Mouse (Mus musculus): ENCODE measurements around the gene Rslcan18.
A peak's percentile ranks its signal among the peaks of the same experiment; 100 is the strongest.
"Not testable (repeated sequence)": the region's sequence is repeated elsewhere in the genome, so short reads cannot be mapped to it uniquely, and the experiment has no call there.

Gene Rslcan18

DNA sequence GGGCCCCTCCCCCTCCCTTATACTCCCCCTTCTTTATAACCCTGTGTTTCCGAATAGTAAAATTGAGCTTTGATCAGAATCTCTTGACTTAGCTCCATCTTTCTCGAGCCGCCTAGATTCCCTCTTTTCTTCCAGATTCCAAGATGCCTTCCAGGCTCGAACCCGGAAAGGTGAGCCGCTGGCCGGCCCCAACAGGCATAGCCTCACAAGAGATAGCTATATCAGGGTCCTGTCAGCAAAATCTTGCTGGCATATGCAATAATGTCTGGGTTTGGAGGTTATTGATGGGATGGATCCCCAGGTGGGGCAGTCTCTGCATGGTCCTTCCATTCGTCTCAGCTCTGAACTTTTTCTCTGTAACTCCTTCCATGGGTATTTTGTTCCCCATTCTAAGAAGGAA, at the start of gene Rslcan18:
Gene Rslcan18 (minus strand): TSS at position 101 of the 400 bp plus-strand sequence.
- DNase-seq (ENCODE audit: low read depth, low spot score): not testable (repeated sequence)

GRCm38 (mm10) chr13:67128038-67128721, 12.1 kb upstream of the Rslcan18 start:
- peak; percentile 88 for DNase-seq (ENCODE audit: low read depth, low spot score)

GRCm38 (mm10) chr13:67127507-67127906, 11.4 kb upstream of the Rslcan18 start:
- DNase-seq (ENCODE audit: low read depth, low spot score): not testable (repeated sequence)

GRCm38 (mm10) chr13:67124460-67124859, 8.4 kb upstream of the Rslcan18 start:
- no peak for DNase-seq (ENCODE audit: low read depth, low spot score)

DNA sequence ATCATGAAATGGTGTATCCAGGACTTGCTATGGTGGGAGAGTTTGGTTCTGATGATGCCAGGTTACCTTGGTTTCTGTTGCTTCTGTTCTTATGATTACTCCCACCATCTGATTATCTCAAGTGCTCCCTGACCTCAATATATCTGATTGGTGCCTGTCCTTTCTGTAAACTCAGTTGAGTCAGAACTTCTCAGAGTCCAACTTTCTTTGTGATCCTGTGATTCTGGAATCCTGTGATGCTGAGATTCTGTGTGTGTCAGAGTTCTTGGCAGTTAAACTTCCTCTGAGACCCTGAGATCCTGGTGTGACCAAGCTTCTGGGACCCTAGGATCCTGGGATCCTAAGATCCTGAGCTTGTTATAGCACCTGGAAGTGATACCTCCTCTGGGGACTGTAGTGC, 5.3 kb upstream of the Rslcan18 start, which contains the start of gene Zfp759:
Gene Zfp759 (plus strand): TSS at position 301 of the 400 bp plus-strand sequence.
- DNase-seq (ENCODE audit: low read depth, low spot score): not testable (repeated sequence)

- DNase-seq (ENCODE audit: low read depth, low spot score): no peak
Measured at GRCm38 (mm10) chr13:67113287-67113686, 2.8 kb downstream of the Rslcan18 start.

DNA sequence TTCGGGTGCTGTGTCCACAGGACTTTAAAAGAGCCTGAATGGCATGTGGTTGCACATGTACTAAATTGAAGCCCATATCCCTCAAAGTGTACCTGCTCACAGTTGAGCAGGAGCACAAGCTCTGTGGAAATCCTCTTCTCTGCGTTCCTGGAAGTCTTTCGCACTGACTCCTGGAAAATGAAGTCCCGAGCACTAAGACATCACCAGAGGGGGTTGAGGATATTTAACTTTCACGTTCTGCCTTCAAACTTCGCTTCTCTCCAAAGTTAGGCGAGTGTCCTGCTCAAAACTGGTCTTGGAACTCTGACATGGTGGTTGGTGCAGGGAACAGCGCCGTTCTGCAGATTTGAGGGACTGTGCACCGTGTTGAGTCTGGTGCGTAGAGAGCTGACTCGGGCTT, 4.0 kb downstream of the Rslcan18 start:
- no peak for DNase-seq (ENCODE audit: low read depth, low spot score)

- no peak for DNase-seq (ENCODE audit: low read depth, low spot score)
Measured at GRCm38 (mm10) chr13:67108821-67109206, 7.2 kb downstream of the Rslcan18 start.

- DNase-seq (ENCODE audit: low read depth, low spot score): peak; percentile 95
Measured at GRCm38 (mm10) chr13:67108194-67108820, 7.8 kb downstream of the Rslcan18 start, which contains the start of gene Gm28557. TSS of gene Gm28557 (minus strand) at chr13:67108604.

DNA sequence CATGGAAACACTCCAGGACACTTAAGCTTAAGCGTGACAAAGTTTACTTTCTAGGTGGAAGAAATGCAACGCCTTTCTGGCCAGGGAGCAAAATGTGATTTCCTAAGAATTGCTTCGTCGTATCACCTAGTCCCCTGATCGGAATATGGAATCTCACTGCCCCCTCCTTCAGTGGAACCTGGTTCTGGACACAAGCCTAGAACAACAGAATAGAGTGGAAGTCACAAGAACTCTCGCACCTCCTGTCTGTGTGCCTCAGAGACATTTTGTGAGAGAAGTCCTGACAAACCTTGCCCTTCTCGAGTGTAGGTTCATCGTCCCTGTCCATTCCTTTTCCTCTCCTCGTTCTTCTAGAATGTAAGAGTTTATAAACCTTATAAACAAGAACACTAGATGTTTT, 8.4 kb downstream of the Rslcan18 start:
- no peak for DNase-seq (ENCODE audit: low read depth, low spot score)

DNA sequence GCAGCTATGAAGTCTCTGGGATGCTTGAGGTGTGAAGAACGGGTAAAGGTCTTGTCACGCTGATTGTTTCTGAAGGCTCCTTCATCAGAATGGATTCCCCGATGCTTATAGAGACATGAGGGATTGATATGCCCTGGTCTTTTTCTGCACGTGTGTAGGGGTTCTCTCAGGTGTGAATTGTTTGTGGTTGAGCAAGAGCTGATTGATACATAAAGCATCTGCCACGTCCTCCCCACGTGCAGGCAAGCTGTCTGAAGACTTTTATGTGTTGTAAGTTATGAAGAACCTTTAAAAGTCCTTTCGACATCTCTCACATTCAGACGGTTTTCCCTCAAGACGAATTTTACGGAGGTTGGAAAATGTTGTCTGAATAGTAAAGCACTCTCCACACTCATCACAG, 18.2 kb downstream of the Rslcan18 start, which contains the start of gene Zfp708:
Gene Zfp708 (minus strand): TSS at position 101 of the 400 bp plus-strand sequence.
- DNase-seq (ENCODE audit: low read depth, low spot score): no peak

DNA sequence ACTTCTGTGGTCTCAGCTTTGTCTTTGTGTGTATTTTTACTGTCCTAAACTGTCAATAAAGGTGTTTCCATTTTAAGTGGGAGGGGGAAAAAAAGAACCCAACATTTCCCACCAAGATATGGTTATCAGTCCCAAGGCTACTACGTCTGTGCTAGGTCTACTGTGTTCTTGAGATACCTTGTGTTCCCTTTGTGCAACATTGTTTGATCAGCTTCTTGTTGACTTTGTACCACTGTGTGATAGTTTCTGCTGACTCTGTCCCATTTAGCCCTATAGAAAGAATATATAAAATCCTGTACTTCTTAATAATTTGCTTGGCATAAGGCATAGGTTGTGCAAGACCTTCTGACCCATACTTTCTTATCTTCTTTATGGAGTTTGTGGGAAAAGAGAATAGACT, 25.9 kb downstream of the Rslcan18 start:
- no peak for DNase-seq (ENCODE audit: low read depth, low spot score)

DNA sequence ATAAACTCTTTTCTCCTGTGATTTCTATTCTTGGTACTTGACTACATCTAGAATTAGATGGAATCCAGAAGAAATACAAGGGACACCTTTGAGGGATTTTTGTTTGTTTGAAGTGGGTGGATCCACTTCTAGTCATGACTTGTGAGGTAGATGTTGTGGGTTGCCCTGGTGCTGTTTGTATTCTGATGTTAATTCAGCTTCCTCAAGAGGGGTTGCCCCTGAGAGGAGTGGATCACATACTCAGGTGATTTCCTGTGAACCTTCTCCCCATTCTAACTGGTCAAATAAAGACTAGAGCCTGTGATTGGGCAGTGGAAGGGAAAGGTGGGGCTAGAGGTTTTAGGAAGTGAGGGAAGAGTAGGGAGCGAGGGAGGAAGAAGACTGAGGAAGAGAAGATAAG, 34.1 kb downstream of the Rslcan18 start:
- DNase-seq (ENCODE audit: low read depth, low spot score): peak; percentile 27

GRCm38 (mm10) chr13:67081142-67081713, 34.8 kb downstream of the Rslcan18 start:
- DNase-seq (ENCODE audit: low read depth, low spot score): peak; percentile 75

- DNase-seq (ENCODE audit: low read depth, low spot score): no peak
Measured at GRCm38 (mm10) chr13:67077244-67077643, 38.8 kb downstream of the Rslcan18 start.

GRCm38 (mm10) chr13:67072786-67073185, 43.3 kb downstream of the Rslcan18 start:
- no peak for DNase-seq (ENCODE audit: low read depth, low spot score)

GRCm38 (mm10) chr13:67065386-67065785, 50.7 kb downstream of the Rslcan18 start:
- DNase-seq (ENCODE audit: low read depth, low spot score): no peak

GRCm38 (mm10) chr13:67062427-67062826, 53.6 kb downstream of the Rslcan18 start:
- no peak for DNase-seq (ENCODE audit: low read depth, low spot score)

DNA sequence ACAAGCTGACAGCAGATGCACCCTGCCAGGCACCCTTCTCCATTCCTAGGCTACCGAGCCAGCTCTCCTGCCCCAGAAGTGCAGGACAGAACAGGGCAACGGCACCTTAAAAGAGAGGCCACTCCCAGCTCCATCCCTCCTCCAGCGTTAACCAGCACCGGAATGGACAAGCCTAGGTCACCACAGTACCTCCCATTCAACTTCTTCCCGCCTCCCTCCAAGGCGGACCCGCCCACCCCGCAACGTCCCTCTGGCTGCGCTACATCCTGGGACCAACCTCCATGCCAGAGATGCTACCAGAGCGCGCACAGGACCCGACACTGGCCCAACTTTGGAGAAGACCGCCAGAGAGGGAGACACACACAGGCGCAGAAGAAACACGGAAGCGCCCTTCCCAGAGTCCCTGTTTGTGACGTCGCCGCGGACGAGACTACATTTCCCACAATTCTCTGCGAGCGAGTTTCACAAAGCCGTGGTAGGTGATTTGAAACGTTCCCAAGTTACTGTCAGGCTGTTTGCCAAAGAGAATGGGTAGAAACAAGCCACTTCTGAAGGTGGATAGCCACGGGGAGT, 55.2 kb downstream of the Rslcan18 start, which contains the start of gene Zfp712:
Gene Zfp712 (minus strand): TSS at position 385 of the 573 bp plus-strand sequence.
- peak; percentile 89 for DNase-seq (ENCODE audit: low read depth, low spot score)

DNA sequence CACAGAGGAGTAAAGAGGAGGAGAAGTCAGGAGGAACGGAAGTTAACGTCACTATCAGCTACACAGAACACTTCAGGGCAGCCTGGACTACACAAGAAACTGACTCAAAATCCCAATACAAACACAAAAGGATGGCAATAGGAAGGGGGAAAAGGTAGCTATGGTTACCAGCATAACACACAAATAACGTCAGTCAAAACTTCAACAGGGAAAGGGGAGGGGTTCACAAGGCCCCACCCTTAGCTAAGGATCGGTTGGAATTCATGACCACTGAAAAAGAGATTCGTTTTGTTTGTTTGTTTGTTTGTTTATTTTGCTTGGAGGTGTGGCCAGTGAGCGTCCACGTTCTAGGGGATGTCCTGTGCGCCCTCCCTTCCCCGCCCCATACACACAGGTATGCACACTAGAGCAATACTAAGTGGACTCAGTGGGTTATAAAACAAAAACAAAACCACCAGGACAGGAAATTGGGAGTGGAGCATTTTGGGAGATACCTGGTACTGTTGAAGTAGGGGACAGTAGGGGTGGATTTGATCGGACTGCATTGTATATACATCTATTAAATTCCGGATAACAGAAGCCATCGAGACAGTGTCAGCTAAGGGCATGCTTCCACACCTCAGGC, 55.8 kb downstream of the Rslcan18 start:
- peak; percentile 34 for DNase-seq (ENCODE audit: low read depth, low spot score)

All from CD4-positive helper T cell, adult 2 months (primary cell).